Mouse (Mus musculus) thymus, adult 2 months (tissue): ENCODE results near the gene Tanc1.

Experiments
- CTCF ChIP-seq: fragments of 200-500 bp; IDR thresholded peaks from 2 replicates; pipeline ENCODE4 v1.5.1; 2012; ENCODE audit warnings: mild to moderate bottlenecking, control low read depth, low read length, moderate library complexity, borderline replicate concordance; ENCODE audit not compliant: control insufficient read depth, poor library complexity, insufficient read depth; ENCODE audit errors: extremely low read depth
- POLR2A ChIP-seq: fragments of 200-500 bp; IDR thresholded peaks from 2 replicates; pipeline ENCODE4 v1.6.1; 2012; ENCODE audit warnings: mild to moderate bottlenecking, low read length, control low read depth, moderate library complexity; ENCODE audit not compliant: control insufficient read depth, poor library complexity, insufficient read depth; ENCODE audit errors: extremely low read depth

- no peak for TF ChIP-seq CTCF
- TF ChIP-seq POLR2A = 0 out of 2 replicates have a peak, but pooled peaks have one; percentile 39
Observed at GRCm38 (mm10) chr2:59611831-59612732, at the start of gene Tanc1.
